Mouse (Mus musculus) kidney, adult 2 months (tissue): ENCODE results near the gene Pde6g.

Experiments
- CTCF ChIP-seq: fragments of 200-500 bp; conservative IDR thresholded peaks from 2 replicates; pipeline ENCODE4 v1.5.1; 2011; ENCODE audit warnings: low read depth, mild to moderate bottlenecking, control low read depth, low read length, moderate library complexity, mixed read lengths; ENCODE audit not compliant: insufficient read depth, insufficient read length
- POLR2A ChIP-seq: fragments of 200-500 bp; IDR thresholded peaks from one replicate; pipeline ENCODE4 v1.6.1; 2011; ENCODE audit warnings: low read depth, low read length, control low read depth

- TF ChIP-seq CTCF (no peak), POLR2A (no peak)
Observed at GRCm38 (mm10) chr11:120483448-120483934, 30.2 kb upstream of the Pde6g start.
